Mouse (Mus musculus): Measurements from ENCODE around the gene Btbd16. TPM values are rescaled to one million over a fixed set of nuclear protein-coding genes. Genes with fewer than 3 reads are reported as not detected.

The Btbd16 gene
- polyA plus RNA-seq, 1 experiment from 2014 or later = 0.04 TPM

- H3K9me3 ChIP-seq = no peaks in the 10 kb centered on the region
- no peak overlapping the region for H3K9ac ChIP-seq
- no peak overlapping the region for H3K4me3 ChIP-seq
- no peaks in the 10 kb centered on the region for H3K36me3 ChIP-seq
- WGBS = 87% methylated on average over 4 of the region's 4 CpGs
- H3K27ac ChIP-seq = no peak overlapping the region
- peaks cover 4% of the 10 kb centered on the region; the same call in 1 of the 2 replicates for H3K4me1 ChIP-seq
- no peak overlapping the region for H3K4me2 ChIP-seq (replicated peaks)
- H3K27me3 ChIP-seq = no peaks in the 10 kb centered on the region
- no peak for ATAC-seq (ENCODE audit: insufficient number of reproducible peaks, insufficient read depth, low FRiP score, low TSS enrichment)
Measured at GRCm38 (mm10) chr7:130801811-130802210, 27.9 kb downstream of the Btbd16 start.

GRCm38 (mm10) chr7:130803251-130803825 is 29.5 kb downstream of the Btbd16 start:
- peaks cover 4% of the 10 kb centered on the region; the same call in 1 of the 2 replicates for H3K4me1 ChIP-seq
- WGBS = 89% methylated on average over 8 of the region's 8 CpGs

GRCm38 (mm10) chr7:130804991-130805390 is 31.1 kb downstream of the Btbd16 start:
- Histone ChIP-seq H3K36me3 (no peaks in the 10 kb centered on the region), H3K27ac (no peak overlapping the region), H3K4me3 (no peak overlapping the region), H3K9me3 (no peaks in the 10 kb centered on the region), H3K9ac (no peak overlapping the region), H3K27me3 (no peaks in the 10 kb centered on the region), H3K4me2 (replicated peaks) (no peak overlapping the region), H3K4me1 (peaks cover 4% of the 10 kb centered on the region; the same call in 1 of the 2 replicates)
- ATAC-seq (ENCODE audit: insufficient number of reproducible peaks, insufficient read depth, low FRiP score, low TSS enrichment) = no peak
- 80% methylated on average over 5 of the region's 5 CpGs for WGBS

More at GRCm38 (mm10) chr7:130803251-130803825, 29.5 kb downstream of the Btbd16 start:
- H3K4me3 ChIP-seq = no peak overlapping the region
- H3K36me3 ChIP-seq = no peaks in the 10 kb centered on the region
- ATAC-seq (ENCODE audit: insufficient number of reproducible peaks, insufficient read depth, low FRiP score, low TSS enrichment) = no peak
- no peak overlapping the region for H3K4me2 ChIP-seq (replicated peaks)
- H3K27me3 ChIP-seq = no peaks in the 10 kb centered on the region
- no peaks in the 10 kb centered on the region for H3K9me3 ChIP-seq
- H3K9ac ChIP-seq = no peak overlapping the region
- H3K27ac ChIP-seq = no peak overlapping the region

- H3K9ac ChIP-seq = no peak overlapping the region
- H3K36me3 ChIP-seq = no peaks in the 10 kb centered on the region
- H3K4me3 ChIP-seq = no peak overlapping the region
- no peak overlapping the region for H3K4me2 ChIP-seq (replicated peaks)
- H3K9me3 ChIP-seq = no peaks in the 10 kb centered on the region
- H3K27me3 ChIP-seq = no peaks in the 10 kb centered on the region
- no peak for ATAC-seq (ENCODE audit: insufficient number of reproducible peaks, insufficient read depth, low FRiP score, low TSS enrichment)
- H3K4me1 ChIP-seq = no peaks in the 10 kb centered on the region
- WGBS = 81% methylated on average over 8 of the region's 8 CpGs
- no peak overlapping the region for H3K27ac ChIP-seq
Measured at GRCm38 (mm10) chr7:130807749-130808148, 33.9 kb downstream of the Btbd16 start.

GRCm38 (mm10) chr7:130808694-130809093 is 34.8 kb downstream of the Btbd16 start:
- ATAC-seq (ENCODE audit: insufficient number of reproducible peaks, insufficient read depth, low FRiP score, low TSS enrichment) = no peak
- H3K9ac ChIP-seq = no peak overlapping the region
- no peaks in the 10 kb centered on the region for H3K27me3 ChIP-seq
- no peak overlapping the region for H3K27ac ChIP-seq
- H3K36me3 ChIP-seq = no peaks in the 10 kb centered on the region
- WGBS = 67% methylated on average over 6 of the region's 6 CpGs
- H3K9me3 ChIP-seq = no peaks in the 10 kb centered on the region
- no peak overlapping the region for H3K4me2 ChIP-seq (replicated peaks)
- H3K4me1 ChIP-seq = no peaks in the 10 kb centered on the region
- no peak overlapping the region for H3K4me3 ChIP-seq

GRCm38 (mm10) chr7:130810238-130810637 is 36.4 kb downstream of the Btbd16 start:
- Histone ChIP-seq H3K27ac (no peak overlapping the region), H3K27me3 (no peaks in the 10 kb centered on the region), H3K9ac (no peak overlapping the region), H3K4me2 (replicated peaks) (no peak overlapping the region), H3K9me3 (no peaks in the 10 kb centered on the region), H3K4me3 (no peak overlapping the region), H3K36me3 (no peaks in the 10 kb centered on the region), H3K4me1 (no peaks in the 10 kb centered on the region)
- 68% methylated on average over 4 of the region's 4 CpGs for WGBS
- no peak for ATAC-seq (ENCODE audit: insufficient number of reproducible peaks, insufficient read depth, low FRiP score, low TSS enrichment)

- no peaks in the 10 kb centered on the region for H3K27me3 ChIP-seq
- no peak overlapping the region for H3K4me3 ChIP-seq
- 39% methylated on average over 16 of the region's 16 CpGs for WGBS
- ATAC-seq (ENCODE audit: insufficient number of reproducible peaks, insufficient read depth, low FRiP score, low TSS enrichment) = no peak
- H3K9ac ChIP-seq = no peak overlapping the region
- no peaks in the 10 kb centered on the region for H3K4me1 ChIP-seq
- H3K4me2 ChIP-seq (replicated peaks) = 0 out of 2 replicates have a peak overlapping the region, but pooled peaks have one; percentile 17
- no peak overlapping the region for H3K27ac ChIP-seq
- H3K9me3 ChIP-seq = no peaks in the 10 kb centered on the region
- H3K36me3 ChIP-seq = no peaks in the 10 kb centered on the region
Measured at GRCm38 (mm10) chr7:130812407-130812806, 38.5 kb downstream of the Btbd16 start.

- H3K27ac ChIP-seq = no peak overlapping the region
- ATAC-seq (ENCODE audit: insufficient number of reproducible peaks, insufficient read depth, low FRiP score, low TSS enrichment) = no peak
- 93% methylated on average over 10 of the region's 10 CpGs for WGBS
- H3K27me3 ChIP-seq = no peaks in the 10 kb centered on the region
- H3K4me2 ChIP-seq (replicated peaks) = no peak overlapping the region
- H3K9me3 ChIP-seq = no peaks in the 10 kb centered on the region
- H3K9ac ChIP-seq = no peak overlapping the region
- no peaks in the 10 kb centered on the region for H3K36me3 ChIP-seq
- H3K4me1 ChIP-seq = no peaks in the 10 kb centered on the region
- no peak overlapping the region for H3K4me3 ChIP-seq
Measured at GRCm38 (mm10) chr7:130815601-130816000, 41.7 kb downstream of the Btbd16 start.

- ATAC-seq (ENCODE audit: insufficient number of reproducible peaks, insufficient read depth, low FRiP score, low TSS enrichment) = no peak
- Histone ChIP-seq H3K36me3 (no peaks in the 10 kb centered on the region), H3K27ac (no peak overlapping the region), H3K9ac (no peak overlapping the region), H3K9me3 (no peaks in the 10 kb centered on the region), H3K4me2 (replicated peaks) (no peak overlapping the region), H3K27me3 (no peaks in the 10 kb centered on the region), H3K4me3 (no peak overlapping the region), H3K4me1 (no peaks in the 10 kb centered on the region)
- WGBS = 91% methylated on average over 7 of the region's 7 CpGs
Measured at GRCm38 (mm10) chr7:130816243-130816642, 42.4 kb downstream of the Btbd16 start.

- 79% methylated on average over 5 of the region's 5 CpGs for WGBS
- H3K4me1 ChIP-seq = no peaks in the 10 kb centered on the region
- no peak for ATAC-seq (ENCODE audit: insufficient number of reproducible peaks, insufficient read depth, low FRiP score, low TSS enrichment)
Measured at GRCm38 (mm10) chr7:130818813-130819212, 44.9 kb downstream of the Btbd16 start.

GRCm38 (mm10) chr7:130819624-130820023 is 45.8 kb downstream of the Btbd16 start:
- Histone ChIP-seq H3K4me3 (no peak overlapping the region), H3K9me3 (no peaks in the 10 kb centered on the region), H3K4me1 (no peaks in the 10 kb centered on the region), H3K4me2 (replicated peaks) (no peak overlapping the region), H3K27me3 (no peaks in the 10 kb centered on the region), H3K27ac (no peak overlapping the region), H3K36me3 (no peaks in the 10 kb centered on the region), H3K9ac (no peak overlapping the region)
- 81% methylated on average over 10 of the region's 10 CpGs for WGBS
- ATAC-seq (ENCODE audit: insufficient number of reproducible peaks, insufficient read depth, low FRiP score, low TSS enrichment) = no peak

More at GRCm38 (mm10) chr7:130818813-130819212, 44.9 kb downstream of the Btbd16 start:
- no peak overlapping the region for H3K4me2 ChIP-seq (replicated peaks)
- no peaks in the 10 kb centered on the region for H3K9me3 ChIP-seq
- H3K36me3 ChIP-seq = no peaks in the 10 kb centered on the region
- no peaks in the 10 kb centered on the region for H3K27me3 ChIP-seq
- no peak overlapping the region for H3K27ac ChIP-seq
- H3K4me3 ChIP-seq = no peak overlapping the region
- H3K9ac ChIP-seq = no peak overlapping the region

- H3K36me3 ChIP-seq = no peaks in the 10 kb centered on the region
- 67% methylated on average over 9 of the region's 9 CpGs for WGBS
- H3K4me3 ChIP-seq = no peak overlapping the region
- H3K4me1 ChIP-seq = no peaks in the 10 kb centered on the region
- ATAC-seq (ENCODE audit: insufficient number of reproducible peaks, insufficient read depth, low FRiP score, low TSS enrichment) = no peak
- no peak overlapping the region for H3K4me2 ChIP-seq (replicated peaks)
- H3K27ac ChIP-seq = no peak overlapping the region
- no peaks in the 10 kb centered on the region for H3K27me3 ChIP-seq
- H3K9ac ChIP-seq = no peak overlapping the region
- H3K9me3 ChIP-seq = no peaks in the 10 kb centered on the region
Measured at GRCm38 (mm10) chr7:130823992-130824391, 50.1 kb downstream of the Btbd16 start.

Data from embryonic facial prominence, embryonic 12.5 days (tissue).